Mouse (Mus musculus) heart, postnatal 36 days (tissue): Measurements from ENCODE around the gene Akr1a1. TPM values are rescaled to one million over a fixed set of nuclear protein-coding genes. Genes with fewer than 3 reads are reported as not detected.
"Not testable (repeated sequence)": the region's sequence is repeated elsewhere in the genome, so short reads cannot be mapped to it uniquely, and the experiment has no call there.

Experiments used
- DNase-seq, 2 experiments: peaks; one replicate each; pipeline ENCODE4 v3.0.0; 2021 to 2022
- intact Hi-C: fragments of 180-260 bp; cut with DNase I; formaldehyde crosslinking; loops from one replicate; pipeline ENCODE4 v1.15.1; 2025
- total RNA-seq, 2 experiments: library from RNA; stranded (reverse); gene quantifications; 2 replicates each; pipeline ENCODE4 v1.2.3; 2021

The Akr1a1 gene
- 100 to 1,000 TPM; 272 to 290 TPM for total RNA-seq

- peak; percentile 92 to 94 for DNase-seq
- intact Hi-C loops = loop anchor here (2.0 kb wide), 1 partner anchor 34 kb away; the partner anchor contains the start of gene Prdx1
Observed at GRCm38 (mm10) chr4:116650924-116651796, at the start of gene Akr1a1. TSS of gene Akr1a1 (minus strand) at chr4:116651680.

GRCm38 (mm10) chr4:116700964-116701363 lies 49.5 kb upstream of the Akr1a1 start:
- no peak for DNase-seq
- intact Hi-C loops = no loop called here

DNA sequence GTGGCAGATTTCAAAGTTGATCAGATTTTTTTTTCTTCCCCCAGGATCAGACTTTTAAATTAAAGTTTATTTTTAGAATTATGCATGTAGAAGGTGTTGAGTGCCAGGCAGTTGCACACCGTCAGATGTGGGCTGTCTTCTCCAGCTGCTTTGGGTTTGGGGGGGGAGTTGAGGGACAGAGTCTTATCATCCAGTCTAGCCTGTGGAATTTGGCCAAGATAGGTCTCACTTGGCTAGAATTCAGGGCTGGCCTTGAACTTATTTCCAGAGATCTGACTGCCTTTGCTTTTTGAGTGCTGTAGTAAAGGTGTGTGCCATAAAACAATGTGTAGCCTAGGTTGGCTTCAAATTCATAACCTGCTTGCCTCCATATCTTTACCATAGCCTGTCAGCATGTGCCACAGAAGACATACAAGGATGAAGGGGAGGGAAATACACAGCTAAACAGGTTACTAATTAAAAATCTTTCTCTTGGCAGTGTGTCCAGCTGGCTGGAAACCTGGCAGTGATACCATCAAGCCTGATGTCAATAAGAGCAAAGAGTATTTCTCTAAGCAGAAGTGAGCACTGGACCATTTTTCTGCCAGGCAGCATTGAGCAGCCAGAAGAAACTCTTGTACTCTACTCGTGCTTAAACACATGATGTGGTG lies 47.3 kb upstream of the Akr1a1 start:
- intact Hi-C loops = no loop called here
- DNase-seq = no peak

DNA sequence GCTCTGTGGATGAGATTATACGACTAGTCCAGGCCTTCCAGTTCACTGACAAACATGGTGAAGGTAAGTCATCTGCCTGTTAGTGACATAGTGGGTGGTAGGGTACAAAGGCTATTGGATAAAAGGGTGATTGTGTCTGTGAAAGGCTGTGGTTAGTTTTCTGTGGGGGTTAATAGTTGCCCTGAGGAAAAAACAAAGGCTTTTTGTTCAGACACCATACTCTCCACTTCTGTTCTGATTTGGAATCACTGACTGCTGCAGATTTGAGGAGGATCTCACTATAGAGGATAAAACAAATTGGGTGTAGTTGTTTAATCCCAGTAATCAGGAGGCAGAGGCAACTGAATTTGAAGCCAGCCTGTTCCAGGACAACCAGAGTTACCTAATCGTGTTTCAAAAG lies 42.3 kb upstream of the Akr1a1 start:
- no peak for DNase-seq
- intact Hi-C loops = loop anchor here (2.0 kb wide), 1 partner anchor 13 kb away; no protein-coding TSS in a partner anchor

DNA sequence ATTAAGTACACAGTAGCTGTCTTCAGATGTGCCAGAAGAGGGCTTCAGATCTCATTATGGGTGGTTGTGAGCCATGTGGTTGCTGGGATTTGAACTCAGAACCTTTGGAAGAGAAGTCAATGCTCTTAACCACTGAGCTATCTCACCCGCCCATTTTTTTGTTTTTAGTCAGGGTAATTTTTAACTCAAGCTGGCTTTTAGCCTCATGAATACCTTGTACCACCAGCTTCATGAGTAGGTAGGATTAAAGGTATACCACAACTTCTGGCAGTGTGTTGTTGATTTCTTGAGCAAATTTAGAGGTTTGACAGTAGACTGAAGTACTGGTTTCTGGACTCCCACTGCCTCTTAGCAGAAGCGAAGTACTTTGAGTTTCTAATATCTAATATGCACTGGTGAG lies 40.7 kb upstream of the Akr1a1 start:
- intact Hi-C loops = loop anchor here (2.0 kb wide), 1 partner anchor 15 kb away; no protein-coding TSS in a partner anchor
- no peak for DNase-seq

- DNase-seq = no peak
- intact Hi-C loops = loop anchor here (5.0 kb wide), 1 partner anchor 132 kb away; the partner anchor contains the start of genes Gpbp1l1 and Tmem69
Observed at GRCm38 (mm10) chr4:116689309-116689876, 37.9 kb upstream of the Akr1a1 start.

DNA sequence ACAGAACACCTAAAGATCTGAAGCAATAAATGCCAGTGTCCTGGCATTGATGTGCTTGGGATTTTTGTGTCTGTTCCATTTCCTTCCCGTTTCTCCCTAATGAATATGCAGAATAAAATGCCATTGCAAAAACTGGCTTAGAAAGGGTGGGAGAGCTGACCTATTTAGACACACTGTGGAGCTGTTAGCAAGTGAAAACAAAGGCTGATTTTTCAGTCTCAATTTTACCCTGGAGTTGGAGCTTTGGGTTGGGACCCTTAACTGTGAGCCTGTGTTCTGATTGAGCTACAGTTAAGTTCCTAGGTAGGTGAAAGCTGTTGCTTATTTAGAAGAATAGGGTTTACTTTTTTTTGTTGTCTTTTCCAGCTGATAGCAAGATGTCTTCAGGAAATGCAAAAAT lies 35.6 kb upstream of the Akr1a1 start:
- intact Hi-C loops = loop anchor here (5.0 kb wide), 1 partner anchor 130 kb away; the partner anchor contains the start of genes Gpbp1l1 and Tmem69
- no peak for DNase-seq

GRCm38 (mm10) chr4:116685402-116686061 lies 34.1 kb upstream of the Akr1a1 start, which contains the start of gene Prdx1:
TSS of gene Prdx1 (plus strand) at chr4:116685544.
- peak; percentile 97 to 99 for DNase-seq
- intact Hi-C loops = loop anchor here (2.0 to 5.0 kb wide), 3 partner anchors 35 to 128 kb away; partner anchors contain the start of genes Akr1a1, Gpbp1l1, Nasp and Tmem69

- DNase-seq = no peak
- intact Hi-C loops = loop anchor here (2.0 to 5.0 kb wide), 3 partner anchors 34 to 127 kb away; partner anchors contain the start of genes Akr1a1, Gpbp1l1, Nasp and Tmem69
Observed at GRCm38 (mm10) chr4:116684665-116685064, 33.2 kb upstream of the Akr1a1 start.

DNA sequence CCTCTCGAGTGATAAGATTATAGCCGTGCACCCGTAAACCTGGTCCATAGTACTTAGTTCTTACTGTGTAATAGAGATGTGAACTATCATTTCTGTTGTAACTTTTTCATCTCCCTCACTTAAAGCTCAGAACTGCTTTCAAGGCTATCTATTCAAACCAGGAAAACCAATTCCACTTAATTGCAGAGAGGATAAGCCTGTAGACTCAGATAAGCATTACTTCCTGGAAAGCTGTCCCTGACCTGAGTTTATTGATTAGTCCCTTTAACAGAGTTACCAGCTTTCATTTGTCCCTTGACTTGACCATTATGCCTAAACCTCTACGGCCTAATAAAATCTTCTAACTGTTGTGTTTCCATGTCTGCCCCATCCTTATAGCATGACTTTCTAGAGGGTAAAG lies 32.5 kb upstream of the Akr1a1 start:
- no peak for DNase-seq
- intact Hi-C loops = loop anchor here (2.0 kb wide), 2 partner anchors 33 to 57 kb away; partner anchors contain the start of genes Akr1a1 and Nasp

DNA sequence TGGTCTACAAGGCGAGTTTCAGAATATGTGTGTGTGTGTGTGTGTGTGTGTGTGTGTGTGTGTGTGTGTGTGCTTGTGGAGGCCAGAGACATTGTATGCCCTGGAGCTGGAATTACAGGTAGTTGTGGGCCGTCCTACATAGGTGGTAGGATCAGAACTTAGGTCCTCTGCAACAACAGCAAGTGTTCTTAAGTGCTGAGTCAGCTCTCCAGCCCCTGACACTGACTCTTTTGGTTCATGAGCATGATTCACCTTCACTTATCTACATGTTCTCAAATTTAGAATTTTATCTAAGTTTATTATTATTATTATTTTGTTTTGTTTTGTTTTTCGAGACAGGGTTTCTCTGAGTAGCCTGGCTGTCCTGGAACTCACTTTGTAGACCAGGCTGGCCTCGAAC lies 29.0 kb upstream of the Akr1a1 start:
- DNase-seq, intact Hi-C loops: not testable (repeated sequence)

DNA sequence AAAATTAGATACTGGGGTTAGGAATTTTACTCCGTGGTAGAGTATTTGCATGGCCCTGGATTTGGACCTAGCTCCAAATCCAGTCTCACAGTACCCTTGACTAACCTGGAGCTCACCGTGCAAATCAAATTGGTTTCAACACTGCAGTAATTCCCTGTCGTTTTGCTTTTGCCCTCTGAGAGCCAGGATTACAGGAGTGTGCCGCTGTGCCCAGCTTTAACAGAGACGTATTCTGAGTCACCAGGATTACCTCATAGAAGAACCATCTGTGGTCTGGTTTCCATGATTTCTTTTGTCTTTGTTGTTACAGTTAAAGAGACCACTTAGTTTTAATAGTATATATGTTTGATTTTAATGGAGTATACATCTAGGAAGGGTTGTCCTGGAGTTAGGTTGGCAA lies 27.7 kb upstream of the Akr1a1 start:
- no peak for DNase-seq
- intact Hi-C loops = no loop called here

DNA sequence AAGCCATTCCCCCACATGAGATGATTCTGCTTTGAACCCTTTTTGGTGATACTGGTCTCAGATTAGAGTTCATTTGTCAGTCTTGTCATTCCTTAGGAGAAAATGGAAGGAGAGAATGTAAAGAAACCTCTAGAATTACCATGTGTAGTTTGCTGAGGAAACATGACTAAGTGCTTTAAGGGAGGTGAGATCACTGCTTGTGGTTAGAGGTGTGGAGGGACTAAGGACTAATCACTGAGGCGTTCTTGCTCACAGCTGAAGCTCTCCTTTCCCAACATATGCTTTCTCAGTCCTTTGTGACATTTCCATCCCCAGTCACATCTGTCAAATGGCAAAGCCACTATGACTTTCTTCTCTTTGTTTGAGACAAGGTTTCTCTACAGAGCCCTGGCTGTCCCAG lies 26.3 kb upstream of the Akr1a1 start:
- DNase-seq = no peak

GRCm38 (mm10) chr4:116676027-116676426 lies 24.5 kb upstream of the Akr1a1 start:
- intact Hi-C loops = no loop called here

More for the DNA sequence above, 26.3 kb upstream of the Akr1a1 start:
- intact Hi-C loops = no loop called here

GRCm38 (mm10) chr4:116674761-116675160 lies 23.3 kb upstream of the Akr1a1 start:
- intact Hi-C loops, DNase-seq: not testable (repeated sequence)

More at GRCm38 (mm10) chr4:116676027-116676426, 24.5 kb upstream of the Akr1a1 start:
- DNase-seq = no peak

DNA sequence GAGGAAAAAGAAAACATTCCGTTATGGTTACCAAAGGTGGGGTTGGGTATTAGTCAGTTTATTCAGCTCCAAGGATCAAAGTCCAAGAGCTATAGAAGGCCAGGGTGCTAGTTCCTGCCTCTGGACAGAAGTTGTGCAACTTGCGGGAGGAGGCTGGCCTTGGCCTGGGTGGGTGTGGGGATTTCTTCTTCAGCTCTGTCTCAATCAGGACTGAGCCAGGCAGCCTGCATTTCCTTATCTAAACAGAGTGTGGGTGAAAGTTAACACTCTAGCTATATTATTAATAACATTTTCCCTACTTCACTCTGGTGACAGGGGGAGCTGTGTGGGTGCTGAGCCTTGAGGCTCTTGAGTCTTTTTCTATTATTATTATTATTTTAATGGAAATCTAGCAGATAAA lies 21.3 kb upstream of the Akr1a1 start:
- peak in 1 of 2 experiments; percentile 26 for DNase-seq
- intact Hi-C loops = no loop called here

GRCm38 (mm10) chr4:116669291-116669690 lies 17.8 kb upstream of the Akr1a1 start:
- intact Hi-C loops = no loop called here
- no peak for DNase-seq

DNA sequence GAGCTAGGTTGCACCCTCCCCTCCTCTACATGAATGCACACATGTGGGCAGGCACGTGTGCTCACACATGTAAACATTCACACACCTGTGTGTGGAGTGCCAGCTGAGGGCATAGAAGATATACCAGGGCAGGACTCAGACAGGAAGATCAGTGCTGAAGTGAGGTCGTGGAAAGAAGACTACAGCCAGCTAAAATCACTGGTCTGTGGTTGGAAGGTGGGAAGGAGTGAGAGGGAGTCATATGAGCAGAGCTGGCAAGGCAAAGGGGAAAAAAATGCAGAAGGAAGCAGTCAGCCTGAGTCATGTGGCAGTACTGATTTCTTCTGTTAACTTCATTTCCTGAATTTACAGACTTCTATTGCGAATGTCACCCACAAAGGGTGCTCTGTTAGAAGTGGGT lies 16.7 kb upstream of the Akr1a1 start:
- intact Hi-C loops = no loop called here
- DNase-seq = peak in 1 of 2 experiments; percentile 13

DNA sequence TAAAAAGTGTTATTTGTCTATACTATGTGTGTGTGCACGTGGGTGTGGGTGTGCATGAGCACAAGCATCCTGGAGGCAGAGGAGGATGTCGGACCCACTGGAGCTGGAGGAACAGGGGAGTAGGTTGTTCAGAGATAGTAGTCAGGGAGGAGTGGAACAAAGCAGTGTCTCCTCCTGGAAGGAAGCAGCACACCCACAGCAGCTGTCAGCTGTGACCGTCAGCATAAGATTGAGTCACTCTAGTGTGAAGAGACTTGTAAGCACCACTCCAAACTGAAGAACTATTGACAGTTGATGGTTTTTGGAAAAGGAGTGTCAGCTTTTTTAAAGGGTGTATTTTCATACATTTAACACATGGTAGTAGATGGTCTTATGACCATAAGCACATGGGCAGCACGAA lies 15.1 kb upstream of the Akr1a1 start:
- intact Hi-C loops = no loop called here
- DNase-seq = no peak

- intact Hi-C loops = no loop called here
- DNase-seq = no peak
Observed at GRCm38 (mm10) chr4:116661998-116662397, 10.5 kb upstream of the Akr1a1 start.
